Mouse (Mus musculus) adrenal gland, postnatal 36 days (tissue): ENCODE data around the gene Gtf2e1. TPM values are rescaled to one million over a fixed set of nuclear protein-coding genes. Genes with fewer than 3 reads are reported as not detected.
A peak's percentile ranks its signal among the peaks of the same experiment; 100 is the strongest.

Experiments used
- DNase-seq, 2 experiments: peaks; one replicate each; pipeline ENCODE4 v3.0.0; 2021; ENCODE audit warnings: mixed read lengths in 1 of 2
- long read RNA-seq, 2 experiments: library from polyadenylated mRNA; stranded (forward); transcript quantifications; one replicate each; pipeline ENCODE4 v2.0.0; 2021; ENCODE audit warnings: borderline sequencing depth in 2 of 2
- total RNA-seq, 2 experiments: library from RNA; stranded (reverse); gene quantifications; 2 replicates each; pipeline ENCODE4 v1.2.3; 2021

Gene Gtf2e1
- total RNA-seq = 10 to 100 TPM; 14.8 to 15.9 TPM
- long read RNA-seq, experiment 1, transcript Gtf2e1-201 (5 exons, 3,084 nt) = major isoform, 11 of 13 reads
- long read RNA-seq, experiment 1, partial matches to known transcripts = 0 of 13 reads
- long read RNA-seq, experiment 1, other reads (novel, unspliced or antisense) = 2 of 13 reads
- long read RNA-seq, experiment 2, partial matches to known transcripts = 0 of 4 reads
- long read RNA-seq, experiment 2, other reads (novel, unspliced or antisense) = 1 of 4 reads

DNA sequence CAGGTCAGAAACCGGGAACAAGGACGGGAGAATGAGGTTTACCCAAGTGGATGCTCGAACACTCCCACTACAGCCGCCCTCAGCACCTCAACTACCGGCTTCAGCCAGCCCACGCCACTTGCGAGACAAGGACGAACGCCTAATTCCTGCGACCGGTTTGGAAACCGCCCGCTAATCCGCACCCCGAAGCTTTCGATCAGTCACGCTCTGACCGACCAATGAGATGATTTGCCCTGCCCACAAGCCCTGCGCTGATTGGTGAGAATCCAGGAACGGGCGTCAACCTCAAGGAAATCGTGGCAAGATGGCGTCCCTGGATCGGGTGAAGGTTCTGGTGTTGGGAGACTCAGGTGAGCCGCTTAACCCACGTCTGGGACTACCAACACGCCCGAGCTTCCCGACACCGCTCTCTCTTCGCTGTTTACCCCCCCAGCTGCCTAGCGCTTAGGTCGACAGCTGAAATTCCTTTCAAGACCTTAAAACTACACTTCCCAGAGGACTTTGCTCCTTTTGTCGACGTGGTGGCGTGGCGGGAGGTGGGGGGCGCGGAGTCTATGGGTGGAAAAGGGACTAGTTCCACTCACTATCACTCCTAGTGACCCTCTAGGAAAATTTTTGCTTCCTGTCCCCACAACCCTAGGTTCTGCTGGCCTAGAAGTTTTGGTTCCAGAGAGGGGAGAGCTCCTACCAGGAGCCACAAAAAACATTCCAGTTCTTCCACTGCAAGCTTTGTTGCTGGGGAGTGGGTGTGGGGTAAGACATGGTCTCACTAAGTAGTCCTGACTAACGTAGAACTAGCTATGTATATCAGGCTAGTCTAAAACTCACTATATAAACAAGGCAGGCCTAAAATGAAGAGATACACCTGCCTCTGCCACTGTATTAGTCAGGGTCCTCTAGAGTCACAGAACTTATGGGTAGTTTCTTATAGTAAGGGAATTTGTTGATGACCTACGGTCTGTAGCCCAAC is at the start of gene Gtf2e1, which contains the start of gene Rabl3:
Gtf2e1 (minus strand) TSS at position 179 of the 970 bp plus-strand sequence.
Rabl3 (plus strand) TSS at position 275 of the 970 bp plus-strand sequence.
- peak; percentile 96 to 97 for DNase-seq

DNA sequence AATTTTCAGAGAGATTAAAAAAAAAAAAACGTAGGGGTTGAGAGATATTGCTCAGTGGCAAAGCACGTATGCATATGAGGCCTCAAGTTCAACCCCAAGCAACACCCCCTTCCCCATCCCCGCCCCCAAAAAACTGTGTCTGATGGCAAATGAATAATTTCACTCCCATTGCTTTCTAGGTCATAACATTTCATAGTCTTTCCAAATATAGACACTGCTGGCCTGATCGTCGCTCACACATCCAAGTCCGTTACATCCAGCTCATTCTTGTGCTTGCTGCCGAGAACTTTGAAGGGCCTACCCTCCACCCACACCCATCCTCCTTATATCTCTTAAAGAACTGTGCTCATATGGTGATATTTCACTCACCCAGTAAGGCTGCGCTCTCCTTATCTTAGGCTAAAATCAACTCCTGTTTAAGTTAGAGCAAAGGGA is 45.6 kb upstream of the Gtf2e1 start:
- no peak for DNase-seq

DNA sequence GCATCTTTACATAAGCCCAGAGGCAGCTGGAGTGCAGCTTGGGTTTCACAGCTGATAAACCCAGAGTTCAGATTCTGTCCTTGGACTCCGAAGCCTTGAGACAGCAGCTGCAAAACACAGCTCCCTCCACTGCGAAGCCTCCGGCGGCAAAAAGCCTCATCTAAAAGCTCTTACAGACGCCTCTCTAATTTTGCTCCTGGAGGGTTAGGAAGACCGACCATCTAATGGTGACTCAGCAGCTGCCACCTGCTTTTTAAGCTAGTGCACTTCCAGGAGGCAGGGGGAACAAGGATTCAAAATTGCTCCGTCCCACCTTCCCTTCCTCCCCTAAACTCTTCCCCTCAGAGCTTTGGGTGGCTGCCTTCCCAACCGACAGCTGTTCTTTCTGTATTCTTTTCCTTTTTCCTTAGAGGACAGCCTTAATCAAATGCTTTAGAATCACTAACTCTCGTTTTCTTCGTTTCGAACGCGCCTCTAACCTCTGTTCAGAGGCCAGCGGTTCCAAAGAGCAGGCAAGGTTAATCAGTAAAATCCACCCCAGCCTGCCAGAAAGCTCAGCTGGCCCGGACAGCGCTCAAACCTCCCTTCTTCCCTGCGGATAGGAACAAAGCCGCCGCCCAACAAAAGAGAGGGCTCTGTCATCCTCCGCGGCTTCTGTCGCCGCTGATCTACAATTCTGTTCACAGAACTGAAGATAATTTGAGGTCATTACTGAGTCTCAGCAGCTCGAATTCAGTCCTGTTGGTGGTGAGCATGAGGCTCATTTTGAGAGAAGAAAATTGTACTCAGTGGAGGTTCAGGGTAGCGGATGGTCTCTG is 44.8 kb upstream of the Gtf2e1 start:
- peak; percentile 63 to 67 for DNase-seq

DNA sequence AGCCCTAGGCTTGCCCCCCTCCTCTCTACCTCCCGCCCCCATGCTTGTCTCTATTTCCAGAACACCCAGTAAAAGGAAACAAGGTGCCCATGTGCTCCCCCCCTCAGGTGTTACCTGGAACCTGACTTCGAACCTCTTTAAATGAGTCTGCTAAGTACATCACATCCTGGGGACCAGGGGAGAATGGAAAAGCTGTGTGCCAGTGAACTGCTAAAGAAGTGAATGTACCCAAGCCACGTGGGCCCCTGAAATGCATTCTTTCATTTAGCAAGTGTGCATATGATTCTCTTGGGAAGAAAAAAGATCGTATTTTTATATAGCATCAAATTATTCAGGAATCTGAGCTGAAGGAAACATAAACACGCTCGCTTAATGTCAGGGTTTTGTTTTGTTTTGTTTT is 44.2 kb upstream of the Gtf2e1 start:
- peak in 1 of 2 experiments; percentile 7 for DNase-seq

- no peak for DNase-seq
These were observed 43.7 kb upstream of the Gtf2e1 start for GRCm38 (mm10) chr16:37583306-37583705.

- DNase-seq = no peak
These were observed 42.3 kb upstream of the Gtf2e1 start for GRCm38 (mm10) chr16:37581901-37582300.

GRCm38 (mm10) chr16:37580651-37581050 is 41.1 kb upstream of the Gtf2e1 start:
- no peak for DNase-seq

DNA sequence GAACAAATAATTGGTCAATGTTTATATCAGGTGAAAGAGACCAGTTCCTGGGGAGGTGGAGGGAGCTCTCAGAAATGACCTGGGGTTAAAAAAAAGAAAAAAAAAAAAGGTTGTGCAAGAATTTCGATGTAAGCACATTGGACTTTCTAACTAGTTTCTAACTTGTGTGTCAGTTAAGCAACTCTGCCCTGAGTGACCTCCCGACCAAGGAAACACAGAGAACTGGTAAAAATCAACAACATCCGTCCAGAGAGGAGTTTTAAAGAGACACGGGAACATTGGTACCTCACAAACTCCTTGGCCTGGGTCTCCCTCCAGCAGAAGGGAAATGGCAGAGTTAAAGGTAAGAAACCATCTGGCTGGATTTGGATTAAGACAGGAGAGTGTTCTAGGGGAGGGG is 40.4 kb upstream of the Gtf2e1 start, which contains the start of gene Hgd:
Hgd (plus strand) TSS at position 160 of the 400 bp plus-strand sequence.
- DNase-seq = no peak

DNA sequence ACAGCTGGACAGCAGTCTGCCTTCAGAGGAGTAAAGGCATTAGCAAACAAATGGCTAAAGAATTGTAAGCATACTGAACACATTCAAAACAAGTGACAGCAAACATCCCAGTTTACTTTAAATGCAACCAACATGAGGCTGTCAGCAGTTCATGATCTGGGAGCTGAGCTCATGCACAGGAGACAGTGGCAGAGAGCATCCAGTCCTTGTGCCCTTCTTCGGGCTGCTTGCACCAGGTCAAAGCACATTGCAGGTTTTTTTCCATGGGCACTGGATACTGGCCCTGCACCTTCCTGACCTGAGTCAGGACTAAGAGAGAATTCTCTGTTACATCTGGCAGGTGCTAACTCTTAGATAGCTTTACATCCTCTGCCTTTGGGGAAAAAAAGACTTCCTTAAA is 40.0 kb upstream of the Gtf2e1 start:
- no peak for DNase-seq

DNA sequence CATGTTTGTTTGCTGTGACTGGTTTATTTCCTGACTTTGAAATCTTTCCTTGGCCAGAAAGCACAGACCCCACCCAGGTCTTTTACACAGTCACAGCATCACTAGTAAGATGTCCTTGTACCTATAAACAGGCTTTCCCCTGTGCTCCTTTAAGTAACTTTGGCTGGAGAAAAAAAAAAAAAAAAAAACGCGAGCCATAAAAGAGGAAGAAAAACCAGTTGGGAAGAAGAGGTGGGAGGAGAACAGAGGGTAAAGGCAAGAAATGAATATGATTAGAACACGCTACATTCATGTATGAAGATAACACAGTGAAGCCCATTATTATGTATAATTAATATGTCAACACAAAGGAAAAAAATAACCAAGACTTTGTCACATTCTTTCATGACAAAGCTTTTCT is 35.7 kb upstream of the Gtf2e1 start:
- no peak for DNase-seq

DNA sequence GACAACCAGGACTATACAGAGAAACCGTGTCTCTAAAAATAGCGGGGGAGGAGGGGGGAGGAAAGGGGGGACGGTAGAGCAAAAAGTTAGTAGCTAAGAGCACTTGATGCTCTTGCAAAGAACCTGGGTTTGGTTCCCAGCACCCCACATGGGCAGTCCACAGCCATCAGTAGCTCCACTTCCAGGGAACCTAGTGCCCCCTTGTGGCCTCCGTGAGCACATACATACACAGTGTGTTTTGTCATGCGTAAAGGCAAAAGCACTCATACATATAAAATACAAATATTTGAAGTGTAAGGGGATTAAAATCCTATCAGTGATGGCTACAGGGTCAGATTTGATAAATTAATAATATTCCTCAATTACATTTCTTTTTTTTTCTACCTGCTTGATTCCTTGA is 33.5 kb upstream of the Gtf2e1 start:
- DNase-seq = no peak

- DNase-seq = no peak
These were observed 32.6 kb upstream of the Gtf2e1 start for GRCm38 (mm10) chr16:37572117-37572754.

GRCm38 (mm10) chr16:37571554-37571953 is 32.0 kb upstream of the Gtf2e1 start:
- no peak for DNase-seq

DNA sequence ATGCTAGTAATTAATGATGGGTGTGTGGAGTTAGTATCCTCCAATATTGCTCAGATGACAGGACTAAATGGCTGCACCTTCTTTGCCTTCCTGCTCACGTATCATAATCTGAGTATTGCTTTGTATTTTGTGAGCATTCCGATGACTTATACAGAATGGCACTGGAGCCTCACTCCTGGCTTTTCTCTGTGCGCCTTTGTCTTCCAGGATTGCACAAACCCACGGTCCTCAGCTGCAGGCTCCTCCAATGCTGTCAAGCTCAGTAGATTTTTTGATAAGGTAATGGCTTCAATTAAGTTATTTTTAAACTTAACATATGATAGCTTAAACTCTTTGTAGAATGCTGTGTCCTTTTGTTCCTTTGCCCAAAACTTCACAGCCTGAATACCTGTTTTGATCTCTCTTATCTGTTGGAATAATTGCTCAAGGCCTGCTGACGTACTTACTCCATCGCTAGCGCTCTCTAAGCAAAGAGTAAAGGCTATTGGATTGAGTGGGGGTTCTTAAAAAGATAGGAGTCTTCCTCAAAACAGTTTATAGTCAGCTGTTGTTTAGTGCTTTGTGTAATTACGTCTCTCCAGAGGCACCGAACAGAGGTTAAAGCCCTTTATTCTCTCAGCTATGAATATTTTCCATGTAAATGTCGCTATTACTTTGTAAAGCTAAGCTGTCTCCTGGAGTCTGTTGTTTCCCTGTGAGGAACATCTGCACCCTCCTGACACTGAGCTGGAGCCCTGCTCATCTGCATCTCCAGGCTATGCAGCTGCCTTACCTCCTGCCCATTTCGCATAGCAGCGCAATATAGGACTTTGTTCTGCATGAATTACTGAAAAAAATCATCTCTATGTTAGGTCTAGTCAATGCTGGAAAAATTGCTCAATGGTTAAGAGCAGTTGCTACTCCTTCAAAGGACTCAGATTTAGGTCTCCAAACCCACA is 27.8 kb upstream of the Gtf2e1 start:
- peak in 1 of 2 experiments; percentile 6 for DNase-seq

GRCm38 (mm10) chr16:37566107-37566506 is 26.5 kb upstream of the Gtf2e1 start:
- no peak for DNase-seq

DNA sequence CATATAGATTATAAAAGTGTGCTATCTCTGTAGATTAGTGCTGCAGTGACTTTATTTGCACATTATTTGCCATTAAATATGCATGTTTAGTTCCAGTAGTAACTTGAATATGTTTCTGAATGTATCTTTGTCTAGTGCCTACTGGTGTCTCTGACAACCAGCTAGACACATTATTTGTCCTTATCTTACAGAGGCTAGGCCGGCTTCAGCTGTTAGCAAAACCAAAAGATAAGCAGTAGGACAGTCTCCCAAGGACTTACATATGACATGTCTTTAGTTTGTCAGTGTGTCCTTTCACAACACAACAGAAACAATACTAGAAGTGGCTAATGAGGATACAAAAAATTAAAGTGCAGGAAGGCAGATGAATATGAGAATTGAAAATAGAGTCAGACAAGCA is 25.5 kb upstream of the Gtf2e1 start:
- no peak for DNase-seq

DNA sequence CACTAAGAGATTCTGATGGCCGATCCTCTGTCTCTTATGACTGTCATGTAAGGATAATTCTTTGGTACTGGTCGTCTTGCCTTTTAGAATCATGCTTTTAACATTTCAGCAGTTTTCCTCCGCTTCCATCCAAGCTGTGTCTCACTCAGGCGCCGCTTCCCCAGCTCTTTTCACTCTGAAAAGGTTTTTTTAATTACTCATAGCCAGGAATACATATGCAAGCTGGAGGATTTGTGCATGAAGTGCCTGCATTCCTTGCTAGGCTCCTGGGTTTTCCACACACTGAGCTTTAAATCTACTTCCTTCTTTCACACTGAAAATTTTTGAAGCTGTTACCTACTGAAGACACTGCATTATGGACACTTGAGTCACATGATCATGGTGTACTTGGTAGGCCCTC is 23.4 kb upstream of the Gtf2e1 start:
- no peak for DNase-seq

GRCm38 (mm10) chr16:37562414-37562813 is 22.8 kb upstream of the Gtf2e1 start:
- DNase-seq = no peak

DNA sequence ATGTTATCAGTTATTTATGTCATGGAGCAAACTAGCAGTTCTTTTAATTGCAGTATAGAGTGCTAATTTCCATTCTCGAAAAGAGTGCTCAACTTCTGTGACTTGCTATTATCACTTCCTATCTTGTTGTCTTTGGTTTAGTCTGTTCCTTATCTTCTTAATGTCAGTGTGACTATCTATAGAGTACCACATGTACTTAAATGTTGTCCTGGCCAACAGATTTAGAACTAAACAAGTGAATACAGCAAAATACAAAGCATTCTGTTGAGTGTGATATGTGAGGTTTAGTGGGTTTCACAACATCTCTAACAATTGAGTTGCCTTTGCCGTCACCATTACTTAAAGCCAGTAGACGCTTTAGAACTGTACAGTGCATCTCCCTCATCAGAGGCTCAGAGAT is 13.2 kb upstream of the Gtf2e1 start:
- DNase-seq = no peak

DNA sequence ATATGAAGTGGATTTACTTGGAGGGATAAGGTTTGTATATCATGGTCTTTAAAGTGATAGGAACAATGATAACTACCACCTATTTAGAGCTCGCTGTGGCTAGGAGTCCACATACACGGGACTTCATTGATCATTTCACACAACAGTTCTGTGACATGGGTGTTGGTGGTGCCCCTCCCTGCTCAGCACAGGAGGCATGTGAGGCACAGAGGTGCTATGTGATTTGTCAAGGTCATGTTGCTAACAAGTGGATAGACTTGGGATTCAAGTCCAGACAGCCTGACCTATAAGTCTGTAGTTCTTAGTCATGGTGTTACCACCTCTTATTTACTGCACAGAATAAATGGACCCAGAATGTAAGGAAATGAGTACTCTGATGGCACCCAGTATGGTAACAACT is 11.4 kb upstream of the Gtf2e1 start:
- DNase-seq = no peak

- DNase-seq = no peak
These were observed 10.7 kb upstream of the Gtf2e1 start for GRCm38 (mm10) chr16:37550266-37550665.
